13 mouse cellular contexts compared by ENCODE assay signal in genomic region chr3:145632888-145633287, GRCm38 (mm10). TPM values are rescaled to one million over a fixed set of nuclear protein-coding genes. Genes with fewer than 3 reads are reported as not detected.
DNase-seq lines count a peak whose midpoint lies in the region; ATAC-seq and TF ChIP-seq lines count a peak whose summit lies in the region.
"Had no signal": no experiment of that assay in that cellular context is flagged by ENCODE, and none has a peak within 500 bp of the region (broad histone marks: within the 10 kb centered on the region; RNA-seq: fewer than 3 reads in every experiment).

No protein-coding gene starts in this region.

- no peak overlapping the region for H3K4me2 ChIP-seq in intestine, embryonic 14.5 days (ENCODE audit: low read length)
- no peak overlapping the region for H3K4me2 ChIP-seq in hindbrain, embryonic 11.5 days (replicated peaks; ENCODE audit: low read depth, low read length)
- H3K4me2 ChIP-seq: liver, embryonic 13.5 days; midbrain, embryonic 11.5 days; neural tube, embryonic 12.5 days had no signal

- H3K4me1 ChIP-seq in E14TG2a.4 (replicated peaks; ENCODE audit: low read depth, low read length): peaks cover 32% of the 10 kb centered on the region
- peaks cover 12% of the 10 kb centered on the region for H3K4me1 ChIP-seq in intestine, embryonic 14.5 days (replicated peaks; ENCODE audit: control insufficient read depth, insufficient read depth, low read length)
- H3K4me1 ChIP-seq in thymus, adult 2 months (replicated peaks; ENCODE audit: control insufficient read depth, insufficient read depth, low read length): no peaks in the 10 kb centered on the region
- no peaks in the 10 kb centered on the region for H3K4me1 ChIP-seq in hindbrain, embryonic 11.5 days (replicated peaks; ENCODE audit: control insufficient read depth, insufficient read depth, low read length)

- WGBS in intestine, embryonic 14.5 days: 13% methylated on average over 6 of the region's 6 CpGs
- WGBS in thymus, adult 2 months: 86% methylated on average over 6 of the region's 6 CpGs
- 18% methylated on average over 6 of the region's 6 CpGs for WGBS in hindbrain, embryonic 11.5 days

- no peak overlapping the region for H3K27ac ChIP-seq in intestine, embryonic 14.5 days (ENCODE audit: low read depth)
- H3K27ac ChIP-seq in thymus, adult 2 months (ENCODE audit: control insufficient read depth, insufficient read depth, low read length): no peak overlapping the region
- H3K27ac ChIP-seq in hindbrain, embryonic 11.5 days (ENCODE audit: low read depth, low read length): no peak overlapping the region
- H3K27ac ChIP-seq: liver, embryonic 13.5 days; neural tube, embryonic 12.5 days had no signal

- H3K27me3 ChIP-seq in E14TG2a.4 (ENCODE audit: insufficient read depth, low read length): peaks cover 39% of the 10 kb centered on the region
- no peaks in the 10 kb centered on the region for H3K27me3 ChIP-seq in intestine, embryonic 14.5 days (replicated peaks; ENCODE audit: control insufficient read depth, insufficient read depth, low read length)
- H3K27me3 ChIP-seq in thymus, adult 2 months (ENCODE audit: control insufficient read depth, insufficient read depth, low read length): no peaks in the 10 kb centered on the region
- H3K27me3 ChIP-seq in hindbrain, embryonic 11.5 days (ENCODE audit: control insufficient read depth, insufficient read depth, low read length): no peaks in the 10 kb centered on the region
- H3K27me3 ChIP-seq: liver, embryonic 13.5 days; neural tube, embryonic 12.5 days had no signal

- ATAC-seq in intestine, embryonic 14.5 days (replicated peaks; ENCODE audit: low FRiP score, low TSS enrichment, low read depth): 0 out of 2 replicates have a peak, but pooled peaks have one; percentile 18
- no peak for ATAC-seq in hindbrain, embryonic 11.5 days (ENCODE audit: low FRiP score)

- no peak overlapping the region for H3K9ac ChIP-seq in intestine, embryonic 14.5 days (ENCODE audit: low read length)
- H3K9ac ChIP-seq in hindbrain, embryonic 11.5 days (ENCODE audit: low read depth, low read length): no peak overlapping the region
- H3K9ac ChIP-seq: liver, embryonic 13.5 days; neural tube, embryonic 12.5 days had no signal

- no peak for TF ChIP-seq CTCF in E14TG2a.4 (conservative IDR thresholded peaks at IDR 0.05; ENCODE audit: low read length)
- no peak for TF ChIP-seq CTCF in thymus, adult 2 months (IDR thresholded peaks at IDR 0.05; ENCODE audit: borderline replicate concordance, control insufficient read depth, extremely low read depth, insufficient read depth, low read length, poor library complexity)

- H3K9me3 ChIP-seq in E14TG2a.4 (ENCODE audit: low read length): 0 out of 2 replicates have a peak, but pooled peaks cover 9% of the 10 kb centered on the region
- H3K9me3 ChIP-seq in intestine, embryonic 14.5 days (ENCODE audit: control insufficient read depth, low read length): no peaks in the 10 kb centered on the region
- no peaks in the 10 kb centered on the region for H3K9me3 ChIP-seq in hindbrain, embryonic 11.5 days (ENCODE audit: control insufficient read depth, low read length)
- H3K9me3 ChIP-seq: liver, embryonic 13.5 days; neural tube, embryonic 12.5 days had no signal

- DNase-seq in embryo, embryonic 10 days (ENCODE audit: low spot score): peak; percentile 40
- DNase-seq in embryo, embryonic 9.5 days (ENCODE audit: extremely low spot score): no peak
- no peak for DNase-seq in intestine, embryonic 14.5 days (ENCODE audit: low spot score)
- DNase-seq in kidney, postnatal 14 days: peak; percentile 78
- no peak for DNase-seq in thymus, adult 2 months
- DNase-seq in hindbrain, embryonic 11.5 days (ENCODE audit: low spot score): no peak
- no peak for DNase-seq in cerebellum, adult 11 months
- DNase-seq: cerebellum, postnatal 25 days; heart, adult 11 months; liver, embryonic 13.5 days had no signal

- peak overlapping the region; percentile 49 for H3K4me3 ChIP-seq in E14TG2a.4 (replicated peaks; ENCODE audit: low read length)
- H3K4me3 ChIP-seq in intestine, embryonic 14.5 days (ENCODE audit: low read depth, low read length): no peak overlapping the region
- H3K4me3 ChIP-seq in thymus, adult 2 months (ENCODE audit: control insufficient read depth, insufficient read depth, low read length): no peak overlapping the region
- H3K4me3 ChIP-seq in hindbrain, embryonic 11.5 days (ENCODE audit: low read depth, low read length): no peak overlapping the region
- H3K4me3 ChIP-seq: liver, embryonic 13.5 days; neural tube, embryonic 12.5 days had no signal

- no peaks in the 10 kb centered on the region for H3K36me3 ChIP-seq in E14TG2a.4 (ENCODE audit: insufficient read depth, low read length)
- no peaks in the 10 kb centered on the region for H3K36me3 ChIP-seq in intestine, embryonic 14.5 days (ENCODE audit: control insufficient read depth, insufficient read depth, low read length)
- no peaks in the 10 kb centered on the region for H3K36me3 ChIP-seq in thymus, adult 2 months (ENCODE audit: control insufficient read depth, insufficient read depth, low read length)
- H3K36me3 ChIP-seq in hindbrain, embryonic 11.5 days (ENCODE audit: control insufficient read depth, insufficient read depth, low read length): no peaks in the 10 kb centered on the region
- H3K36me3 ChIP-seq: liver, embryonic 13.5 days; neural tube, embryonic 12.5 days had no signal

- TF ChIP-seq POLR2A in thymus, adult 2 months (IDR thresholded peaks at IDR 0.05; ENCODE audit: control insufficient read depth, extremely low read depth, insufficient read depth, low read length, poor library complexity): no peak

RNA-seq across cellular contexts. Expression of gene Ccn1, which starts 16.9 kb away (rescaled TPM):
- polyA plus RNA-seq in intestine, embryonic 14.5 days (2014; fragmentation: Nextera tagmentation; extraction: Ambion mirVana): 33.4 and 34.7 TPM in 2 replicates
- 5.8 and 8.1 TPM in 2 replicates for polyA plus RNA-seq in thymus, adult 2 months (2012; rRNA removed)
- polyA plus RNA-seq in hindbrain, embryonic 11.5 days (2014; fragmentation: Nextera tagmentation; extraction: Ambion mirVana): 23.5 and 23.7 TPM in 2 replicates

RNA-seq across cellular contexts. Expression of gene Znhit6, which starts 56.9 kb away (rescaled TPM):
- 29.3 and 32.5 TPM in 2 replicates for polyA plus RNA-seq in intestine, embryonic 14.5 days (2014; fragmentation: Nextera tagmentation; extraction: Ambion mirVana)
- polyA plus RNA-seq in thymus, adult 2 months (2012; rRNA removed): 2.5 and 3.5 TPM in 2 replicates
- 39.5 and 43.0 TPM in 2 replicates for polyA plus RNA-seq in hindbrain, embryonic 11.5 days (2014; fragmentation: Nextera tagmentation; extraction: Ambion mirVana)

Comparison
In these comparisons a context has a peak if more than half of its experiments do, and no peak if none do; other contexts are left out.
1. DNase-seq: peak in embryo, embryonic 10 days (single experiment) and kidney, postnatal 14 days (single experiment); none in embryo, embryonic 9.5 days (single experiment), intestine, embryonic 14.5 days (single experiment), thymus, adult 2 months (single experiment), hindbrain, embryonic 11.5 days (single experiment) and cerebellum, adult 11 months (single experiment).